Mouse (Mus musculus) lung, postnatal 10 days (tissue): Measurements from ENCODE around the gene Ppp4r1.
A peak's percentile ranks its signal among the peaks of the same experiment; 100 is the strongest.

ENCODE experiments used
- DNase-seq: peaks from one replicate; pipeline ENCODE4 v3.0.0; 2021

Gene Ppp4r1

DNA sequence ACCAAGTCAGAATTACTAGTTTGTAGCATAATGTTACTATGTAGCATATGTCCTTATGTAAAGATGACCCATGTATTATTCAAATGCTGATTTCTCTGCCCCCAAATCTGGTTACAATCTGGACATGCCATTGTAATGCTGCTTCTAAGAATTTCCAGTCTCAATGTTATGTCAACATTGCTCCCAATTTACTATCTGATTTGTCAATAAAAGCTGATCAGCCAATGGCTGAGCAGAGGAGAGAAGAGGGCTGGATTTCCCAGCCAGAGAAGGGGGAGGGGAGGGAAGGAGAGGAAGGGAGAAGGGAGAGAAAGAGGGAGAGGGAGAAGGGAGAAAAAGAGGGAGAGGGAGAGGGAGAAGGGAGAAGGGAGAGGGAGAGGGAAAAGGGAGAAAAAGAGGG is 82.9 kb downstream of the Ppp4r1 start:
- DNase-seq, result no peak

DNA sequence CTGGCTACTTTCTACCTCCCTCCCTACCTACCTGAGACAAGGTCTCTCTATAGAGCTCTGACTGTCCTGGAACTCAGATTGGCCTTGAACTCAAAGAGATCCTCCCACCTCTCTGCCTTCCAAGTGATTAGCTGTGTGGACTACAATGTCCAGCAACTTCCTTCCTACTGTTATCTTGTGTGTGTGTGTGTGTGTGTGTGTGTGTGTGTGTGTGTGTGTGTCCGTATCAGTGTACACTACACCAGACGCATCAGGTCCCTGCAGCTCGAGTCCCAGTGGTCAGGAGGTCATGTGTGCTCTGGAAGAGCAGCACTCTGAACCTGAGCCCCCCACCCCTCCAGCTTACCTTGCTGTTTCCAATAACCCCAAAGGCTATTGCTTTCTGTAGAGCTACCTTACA is 83.8 kb downstream of the Ppp4r1 start:
- DNase-seq, result no peak

DNA sequence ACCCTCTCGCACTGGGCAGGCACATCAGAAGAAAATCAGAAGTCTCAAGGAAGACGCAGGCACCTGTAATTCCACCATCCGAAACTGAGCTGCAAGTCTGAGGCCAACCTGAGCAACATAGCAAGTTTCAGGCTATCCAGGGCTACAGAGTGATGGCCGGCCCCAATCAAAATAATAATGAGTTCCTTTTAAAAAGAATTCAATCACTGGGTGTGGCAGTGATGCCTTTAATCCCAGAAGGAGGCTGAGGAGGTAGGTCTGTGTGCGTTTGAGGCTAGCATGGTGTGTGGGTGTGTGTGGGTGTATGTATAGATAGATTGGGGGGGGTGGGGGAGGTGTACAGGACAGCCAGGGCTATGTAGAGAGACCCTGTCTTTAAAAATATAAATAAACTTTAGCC is 85.6 kb downstream of the Ppp4r1 start:
- no peak for DNase-seq

GRCm38 (mm10) chr17:65869720-65870119 is 87.3 kb downstream of the Ppp4r1 start:
- DNase-seq, result no peak

- peak; percentile 87 for DNase-seq
These were observed 87.8 kb downstream of the Ppp4r1 start for GRCm38 (mm10) chr17:65870146-65870545.

DNA sequence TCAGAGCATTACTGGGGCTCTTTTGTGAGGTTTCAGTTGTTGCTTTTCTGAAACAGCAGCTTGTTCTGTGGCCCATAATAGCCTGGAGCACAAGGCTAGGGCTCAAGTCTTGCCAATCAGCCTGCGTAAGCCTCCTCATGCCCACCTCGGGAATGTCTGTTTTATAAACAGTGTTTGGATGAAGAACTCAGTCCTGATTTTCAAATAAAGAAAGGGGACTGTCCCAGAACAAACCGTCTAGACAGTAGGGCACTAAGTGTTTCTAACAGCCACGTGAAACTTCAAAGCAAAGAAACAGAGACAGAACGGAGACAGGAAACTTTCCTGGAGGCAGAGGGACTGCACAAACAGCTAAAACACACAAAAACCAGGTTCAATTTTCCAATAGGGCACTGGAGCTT is 89.3 kb downstream of the Ppp4r1 start:
- DNase-seq, result no peak

DNA sequence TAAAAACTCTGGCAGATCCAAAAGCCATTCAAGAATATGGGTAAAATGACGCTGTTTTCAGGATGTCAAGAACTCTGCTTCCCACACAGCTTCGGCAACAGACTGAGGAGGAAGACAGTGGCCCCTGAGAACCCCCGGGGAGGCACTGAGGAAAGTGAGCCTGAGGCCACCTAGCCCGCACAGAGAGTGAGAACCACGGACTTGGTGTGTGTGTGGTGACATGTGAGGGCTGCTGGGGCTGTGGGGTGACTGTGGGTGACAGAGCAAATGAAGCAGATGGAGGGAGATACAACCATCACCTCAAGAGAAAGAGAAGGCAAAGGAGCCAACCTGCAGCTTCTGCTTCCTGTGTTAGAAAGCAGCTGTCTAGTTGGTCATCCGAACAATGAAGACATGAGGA is 89.7 kb downstream of the Ppp4r1 start:
- no peak for DNase-seq

DNA sequence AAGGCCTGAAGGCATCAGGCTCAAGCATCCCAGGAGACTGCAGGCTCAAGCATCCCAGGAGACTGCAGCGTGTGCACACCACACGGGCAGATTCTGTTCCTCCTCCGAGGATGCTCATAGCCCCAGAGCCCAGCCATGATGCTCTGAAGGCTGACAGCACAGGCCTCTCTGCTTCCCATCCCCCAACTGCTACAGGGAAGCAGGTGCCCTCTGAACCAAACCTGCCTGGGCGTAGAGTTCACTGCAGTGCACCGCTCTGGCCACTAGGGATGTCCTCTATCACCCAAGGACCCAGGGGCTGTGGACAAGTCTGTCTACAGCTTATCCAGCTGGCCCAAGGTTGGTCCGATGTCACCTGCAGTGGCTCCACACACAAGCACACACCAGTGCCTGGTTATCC is 90.3 kb downstream of the Ppp4r1 start:
- DNase-seq, result peak; percentile 66

- no peak for DNase-seq
These were observed 90.8 kb downstream of the Ppp4r1 start for GRCm38 (mm10) chr17:65873156-65873555.

GRCm38 (mm10) chr17:65873834-65874233 is 91.5 kb downstream of the Ppp4r1 start:
- DNase-seq, result no peak

DNA sequence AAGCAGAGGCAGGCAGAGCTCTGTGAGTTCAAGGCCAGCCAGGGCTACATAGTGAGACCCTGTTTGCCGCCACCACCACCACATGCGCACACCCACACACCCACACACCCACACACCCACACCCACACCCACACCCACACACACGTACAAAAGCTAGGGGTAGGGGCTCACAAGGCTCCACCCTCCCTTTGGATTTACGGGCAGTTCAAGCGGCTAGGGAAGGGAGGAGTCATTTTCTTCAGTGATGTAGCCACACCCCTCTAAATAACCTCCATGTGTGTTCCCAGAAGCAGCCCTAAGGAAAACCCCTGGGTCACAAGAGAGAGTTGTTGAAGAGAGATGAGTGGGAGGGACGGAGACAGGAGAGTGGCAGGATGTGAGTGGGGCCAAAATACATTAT is 94.7 kb downstream of the Ppp4r1 start:
- no peak for DNase-seq

GRCm38 (mm10) chr17:65884061-65884669 is 101.8 kb downstream of the Ppp4r1 start:
- DNase-seq, result peak; percentile 67

GRCm38 (mm10) chr17:65884691-65885397 is 102.5 kb downstream of the Ppp4r1 start:
- DNase-seq, result peak; percentile 100

GRCm38 (mm10) chr17:65885398-65885696 is 103.0 kb downstream of the Ppp4r1 start:
- DNase-seq, result no peak

DNA sequence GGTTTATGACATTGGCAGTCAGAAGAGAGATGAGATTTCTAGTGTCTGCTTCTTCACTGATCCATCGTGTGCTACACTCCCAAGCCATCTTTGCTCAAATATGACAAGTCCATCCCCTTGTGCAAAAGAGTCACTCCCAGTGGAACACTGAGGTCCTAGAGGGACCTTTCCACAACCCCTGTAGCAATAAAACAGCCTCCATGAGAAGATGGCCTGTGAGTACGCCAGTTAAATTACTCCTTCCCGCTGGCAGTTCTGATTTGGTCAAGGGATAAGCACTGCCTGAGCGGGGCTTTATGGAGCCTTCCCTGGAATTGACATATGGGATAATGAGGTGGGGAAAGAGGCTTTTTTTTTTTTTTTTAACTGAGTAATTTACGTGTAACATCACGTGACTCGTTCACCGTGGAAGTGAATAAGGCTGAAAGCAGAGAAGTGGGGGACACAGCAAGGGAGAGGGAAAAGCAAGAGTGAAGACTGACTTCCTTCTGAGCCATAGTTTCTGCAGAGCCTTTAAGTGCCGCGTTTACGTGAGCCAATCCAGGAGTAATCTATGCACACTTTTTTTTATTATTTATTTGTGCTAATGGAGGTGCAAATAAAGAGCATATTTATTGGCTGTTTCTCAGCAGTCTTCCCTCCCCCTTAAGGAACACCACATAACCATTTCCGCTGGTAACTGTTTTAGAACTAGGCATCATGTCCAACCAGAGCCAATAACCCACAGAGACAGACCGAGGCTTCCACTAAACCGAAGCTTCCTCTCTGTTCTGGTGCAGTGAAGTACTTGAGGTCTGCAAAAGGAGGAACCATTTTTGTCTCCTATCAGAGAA is 103.5 kb downstream of the Ppp4r1 start, which contains the start of gene Ralbp1:
Gene Ralbp1, minus strand, starts transcription at position 102 of the 833 bp plus-strand sequence.
- peak; percentile 28 for DNase-seq

- peak; percentile 39 for DNase-seq
These were observed 104.2 kb downstream of the Ppp4r1 start for GRCm38 (mm10) chr17:65886571-65886970.

DNA sequence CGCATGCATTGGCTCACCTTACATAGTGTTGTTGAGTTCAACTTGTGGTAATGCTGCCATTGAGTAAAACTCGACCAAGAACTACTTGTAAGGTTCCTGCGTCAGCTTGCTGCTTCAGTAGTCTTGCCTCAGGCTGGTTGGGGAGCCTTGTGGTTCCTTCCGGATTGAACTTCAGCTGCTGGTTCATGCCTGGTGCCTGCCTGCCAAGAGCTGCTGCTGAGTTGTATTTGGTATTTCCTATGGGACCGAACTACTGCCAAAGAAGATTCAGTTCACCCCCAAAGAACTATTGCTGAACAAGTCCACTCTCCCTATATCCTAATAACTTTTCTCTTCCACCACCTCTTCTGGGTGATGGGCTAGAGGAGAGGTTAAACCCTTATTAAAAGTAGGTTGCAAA is 107.1 kb downstream of the Ppp4r1 start:
- no peak for DNase-seq
